Mouse (Mus musculus) v-Abl transformed pro-B cells (cell line): ENCODE measurements around the gene Eya3.
"Not testable (repeated sequence)": the region's sequence is repeated elsewhere in the genome, so short reads cannot be mapped to it uniquely, and the experiment has no call there.

Experiments
- in situ Hi-C, 2 experiments: fragments of 400-800 bp; cut with MboI; formaldehyde crosslinking; loops; one replicate each; pipeline ENCODE4 v1.15.1; 2025; ENCODE audit not compliant: unreplicated experiment in 2 of 2

Eya3 gene

GRCm38 (mm10) chr4:132638461-132639190, at the start of gene Eya3:
Gene Eya3 (plus strand): TSS chr4:132638987.
- in situ Hi-C loops, result loop anchor here (5.0 to 10.0 kb wide), 3 partner anchors 91 to 296 kb away; no protein-coding TSS in a partner anchor

- in situ Hi-C loops, result no loop called here
Measured at GRCm38 (mm10) chr4:132590642-132591041, 48.1 kb upstream of the Eya3 start.

- in situ Hi-C loops, result no loop called here
Measured at GRCm38 (mm10) chr4:132592958-132593357, 45.8 kb upstream of the Eya3 start.

GRCm38 (mm10) chr4:132594191-132594590, 44.6 kb upstream of the Eya3 start:
- in situ Hi-C loops, result no loop called here

GRCm38 (mm10) chr4:132598861-132599260, 39.9 kb upstream of the Eya3 start:
- in situ Hi-C loops, result no loop called here

GRCm38 (mm10) chr4:132599764-132600163, 39.0 kb upstream of the Eya3 start:
- in situ Hi-C loops, result no loop called here

- in situ Hi-C loops, result no loop called here
Measured at GRCm38 (mm10) chr4:132600465-132600864, 38.3 kb upstream of the Eya3 start.

- in situ Hi-C loops, result not testable (repeated sequence)
Measured at GRCm38 (mm10) chr4:132601242-132601641, 37.5 kb upstream of the Eya3 start.

GRCm38 (mm10) chr4:132603468-132603867, 35.3 kb upstream of the Eya3 start:
- in situ Hi-C loops, result no loop called here

GRCm38 (mm10) chr4:132605816-132606215, 33.0 kb upstream of the Eya3 start:
- in situ Hi-C loops, result no loop called here

- in situ Hi-C loops, result no loop called here
Measured at GRCm38 (mm10) chr4:132608147-132608546, 30.6 kb upstream of the Eya3 start.

GRCm38 (mm10) chr4:132610301-132610984, 28.3 kb upstream of the Eya3 start:
- in situ Hi-C loops, result no loop called here

GRCm38 (mm10) chr4:132611320-132611719, 27.5 kb upstream of the Eya3 start:
- in situ Hi-C loops, result no loop called here

GRCm38 (mm10) chr4:132617873-132618272, 20.9 kb upstream of the Eya3 start:
- in situ Hi-C loops, result no loop called here

- in situ Hi-C loops, result no loop called here
Measured at GRCm38 (mm10) chr4:132618850-132619375, 19.9 kb upstream of the Eya3 start.

GRCm38 (mm10) chr4:132620134-132620533, 18.7 kb upstream of the Eya3 start:
- in situ Hi-C loops, result no loop called here

- in situ Hi-C loops, result no loop called here
Measured at GRCm38 (mm10) chr4:132621287-132622068, 17.3 kb upstream of the Eya3 start.

GRCm38 (mm10) chr4:132624034-132624657, 14.6 kb upstream of the Eya3 start:
- in situ Hi-C loops, result no loop called here

GRCm38 (mm10) chr4:132628830-132629229, 10.0 kb upstream of the Eya3 start:
- in situ Hi-C loops, result no loop called here

GRCm38 (mm10) chr4:132635971-132636370, 2.8 kb upstream of the Eya3 start:
- in situ Hi-C loops, result loop anchor here (5.0 to 10.0 kb wide), 3 partner anchors 89 to 299 kb away; no protein-coding TSS in a partner anchor
